Mouse (Mus musculus) E14TG2a.4 (cell line): ENCODE data around the gene Polh.

ENCODE experiments used
- CTCF ChIP-seq: conservative IDR thresholded peaks from 2 replicates; pipeline ENCODE4 v1.5.1; 2014; ENCODE audit warnings: low read length
- NANOG ChIP-seq: IDR thresholded peaks from 2 replicates; pipeline ENCODE4 v1.6.1; 2014; ENCODE audit warnings: borderline replicate concordance, low read length, mixed read lengths
- POU5F1 ChIP-seq: IDR thresholded peaks from 2 replicates; pipeline ENCODE4 v1.6.1; 2014; ENCODE audit warnings: low read length, borderline replicate concordance

GRCm38 (mm10) chr17:46221601-46222000 is 19.2 kb upstream of the Polh start:
- no peak for TF ChIP-seq CTCF
- TF ChIP-seq NANOG: no peak
- no peak for TF ChIP-seq POU5F1
